Mouse (Mus musculus): ENCODE measurements around the gene Olfr1386.
"Not testable (repeated sequence)": the region's sequence is repeated elsewhere in the genome, so short reads cannot be mapped to it uniquely, and the experiment has no call there.

Gene Olfr1386

GRCm38 (mm10) chr11:49464746-49465145 lies at the start of gene Olfr1386:
Gene Olfr1386, plus strand, starts transcription at chr11:49465046.
- not testable (repeated sequence) for DNase-seq (ENCODE audit: low read depth, low spot score)

- no peak for DNase-seq (ENCODE audit: low read depth, low spot score)
These were observed 42.1 kb upstream of the Olfr1386 start, which contains the start of gene Olfr1389 for GRCm38 (mm10) chr11:49422767-49423166. Gene Olfr1389, plus strand, starts transcription at chr11:49423067.

GRCm38 (mm10) chr11:49425257-49425927 lies 39.5 kb upstream of the Olfr1386 start:
- no peak for DNase-seq (ENCODE audit: low read depth, low spot score)

GRCm38 (mm10) chr11:49429641-49430040 lies 35.2 kb upstream of the Olfr1386 start:
- no peak for DNase-seq (ENCODE audit: low read depth, low spot score)

GRCm38 (mm10) chr11:49436411-49436810 lies 28.4 kb upstream of the Olfr1386 start, which contains the start of gene Olfr1388:
Gene Olfr1388, plus strand, starts transcription at chr11:49436624.
- no peak for DNase-seq (ENCODE audit: low read depth, low spot score)

- no peak for DNase-seq (ENCODE audit: low read depth, low spot score)
These were observed 9.8 kb upstream of the Olfr1386 start, which contains the start of gene Olfr1387 for GRCm38 (mm10) chr11:49455043-49455442. Gene Olfr1387, plus strand, starts transcription at chr11:49455343.

- DNase-seq (ENCODE audit: low read depth, low spot score): no peak
These were observed 21.1 kb downstream of the Olfr1386 start for GRCm38 (mm10) chr11:49485973-49486372.

GRCm38 (mm10) chr11:49488770-49489169 lies 23.9 kb downstream of the Olfr1386 start, which contains the start of gene Olfr1385:
Gene Olfr1385, plus strand, starts transcription at chr11:49489070.
- DNase-seq (ENCODE audit: low read depth, low spot score): not testable (repeated sequence)

- no peak for DNase-seq (ENCODE audit: low read depth, low spot score)
These were observed 53.2 kb downstream of the Olfr1386 start for GRCm38 (mm10) chr11:49518086-49518485.

GRCm38 (mm10) chr11:49519348-49519747 lies 54.5 kb downstream of the Olfr1386 start, which contains the start of gene Olfr1383:
Gene Olfr1383, plus strand, starts transcription at chr11:49519648.
- no peak for DNase-seq (ENCODE audit: low read depth, low spot score)

All from ES-CJ7 (cell line).